Mouse (Mus musculus) heart, adult 2 months (tissue): ENCODE measurements around the gene Tspan10. TPM values are rescaled to one million over a fixed set of nuclear protein-coding genes. Genes with fewer than 3 reads are reported as not detected.

Experiments used
- DNase-seq, 2 experiments: peaks; one replicate each; pipeline ENCODE4 v3.0.0; 2021
- H3K27ac ChIP-seq: fragments of 200-600 bp; 2 replicates; pipeline ENCODE4 v1.8.1; 2022
- H3K27me3 ChIP-seq: fragments of 200-500 bp; 2 replicates; pipeline ENCODE4 v1.6.1; 2012; ENCODE audit warnings: mild to moderate bottlenecking, low read length, inconsistent platforms, mixed read lengths; ENCODE audit not compliant: control insufficient read depth, insufficient read depth
- H3K36me3 ChIP-seq: fragments of 200-500 bp; 2 replicates; pipeline ENCODE4 v1.6.1; 2012; ENCODE audit warnings: low read length, inconsistent platforms; ENCODE audit not compliant: control insufficient read depth, insufficient read depth
- H3K4me1 ChIP-seq: fragments of 200-500 bp; 2 replicates; pipeline ENCODE4 v1.6.1; 2011; ENCODE audit warnings: low read length; ENCODE audit not compliant: control insufficient read depth, insufficient read depth
- H3K4me3 ChIP-seq: fragments of 200-600 bp; 2 replicates; pipeline ENCODE4 v1.8.1; 2022
- H3K79me2 ChIP-seq: fragments of 200-500 bp; replicated peaks from 2 replicates; pipeline ENCODE4 v1.6.1; 2012; ENCODE audit warnings: mild to moderate bottlenecking, inconsistent platforms, low read length, moderate library complexity, mixed read lengths; ENCODE audit not compliant: control insufficient read depth, insufficient read depth
- H3K9ac ChIP-seq: fragments of 200-500 bp; 2 replicates; pipeline ENCODE4 v1.6.1; 2012; ENCODE audit warnings: low read depth, mild to moderate bottlenecking, control low read depth, inconsistent platforms, low read length, mixed read lengths
- CTCF ChIP-seq: fragments of 200-600 bp; IDR thresholded peaks from 2 replicates; pipeline ENCODE4 v1.8.1; 2022; ENCODE audit warnings: antibody characterized with exemption, mild to moderate bottlenecking, moderate library complexity
- EP300 ChIP-seq: fragments of 200-500 bp; IDR thresholded peaks from 2 replicates; pipeline ENCODE4 v1.6.1; 2011; ENCODE audit warnings: low read depth, low read length, control low read depth; ENCODE audit not compliant: insufficient read depth
- POLR2A ChIP-seq: fragments of 200-500 bp; IDR thresholded peaks from 2 replicates; pipeline ENCODE4 v1.6.1; 2011; ENCODE audit warnings: mild to moderate bottlenecking, low read depth, low read length, control low read depth; ENCODE audit not compliant: insufficient read depth
- WGBS: fragments of 180-500 bp; shearing (Covaris S2); methylation state at CpG from one replicate; pipeline ENCODE4 v1.1.7; 2018; 5-methylcytosine and 5-hydroxymethylcytosine counted together
- intact Hi-C: fragments of 180-260 bp; cut with DNase I; formaldehyde crosslinking; loops from one replicate; pipeline ENCODE4 v1.15.1; 2025
- long read RNA-seq: library from polyadenylated mRNA; stranded (forward); transcript quantifications from one replicate; pipeline ENCODE4 v2.0.0, GENCODE M21; 2021
- polyA plus RNA-seq: library from polyadenylated mRNA; depleted of rRNA; stranded (reverse); fragments of >200 nt; gene quantifications from 2 replicates; pipeline ENCODE4 v1.2.3, GENCODE M21; 2012; rRNA removed
- total RNA-seq, 2 experiments: library from RNA; stranded (reverse); gene quantifications; 2 replicates each; pipeline ENCODE4 v1.2.3; 2021

The Tspan10 gene
- total RNA-seq: 1 to 10 TPM in 1 of 2 experiments, under 1 TPM in 1; 0.42 to 1.5 TPM
- polyA plus RNA-seq: 0.09 and 0.41 TPM in 2 replicates
- long read RNA-seq: 0 reads

DNA sequence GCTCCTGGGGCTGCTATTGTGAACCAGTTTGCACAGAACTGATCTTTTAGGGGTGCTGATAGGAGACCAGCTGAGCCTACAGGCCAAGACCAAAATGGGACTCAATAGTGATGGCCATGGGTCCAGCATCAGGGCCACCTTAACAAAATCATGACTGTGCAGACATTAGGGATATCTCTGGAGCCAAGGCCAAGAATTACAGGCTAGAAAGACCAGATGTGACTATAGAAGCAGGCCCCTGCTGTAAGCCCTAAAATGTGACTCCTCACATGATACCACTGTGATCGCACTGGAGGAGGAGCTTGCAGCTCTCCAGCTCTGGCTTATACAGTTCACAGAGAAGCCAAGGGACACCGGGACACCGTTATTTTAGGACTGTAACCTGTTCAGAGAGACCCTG is at the start of gene Tspan10:
Tspan10 (plus strand) TSS at position 301 of the 400 bp plus-strand sequence.
- WGBS: 86% methylated on average over 3 of the region's 3 CpGs
- intact Hi-C loops: no loop called here
- DNase-seq: no peak
- Histone ChIP-seq H3K4me3 (no peak within 1 kb of the TSS), H3K79me2 (no peaks in the 10 kb centered on the region), H3K9ac (no peak within 1 kb of the TSS), H3K4me1 (peaks cover 1% of the 10 kb centered on the region; the same call in 1 of the 2 replicates), H3K27me3 (no peaks in the 10 kb centered on the region), H3K36me3 (no peaks in the 10 kb centered on the region), H3K27ac (no peak within 1 kb of the TSS)
- TF ChIP-seq CTCF (no peak), EP300 (no peak), POLR2A (no peak)

- Histone ChIP-seq H3K79me2 (no peaks in the 10 kb centered on the region), H3K27ac (no peak overlapping the region), H3K36me3 (peaks cover 3% of the 10 kb centered on the region), H3K4me3 (no peak overlapping the region), H3K27me3 (no peaks in the 10 kb centered on the region), H3K9ac (no peak overlapping the region), H3K4me1 (no peaks in the 10 kb centered on the region)
- DNase-seq: no peak
- intact Hi-C loops: no loop called here
- 54% methylated on average over 4 of the region's 4 CpGs for WGBS
- TF ChIP-seq EP300 (no peak), POLR2A (no peak), CTCF (no peak)
Measured at GRCm38 (mm10) chr11:120395661-120396060, 46.8 kb upstream of the Tspan10 start.

DNA sequence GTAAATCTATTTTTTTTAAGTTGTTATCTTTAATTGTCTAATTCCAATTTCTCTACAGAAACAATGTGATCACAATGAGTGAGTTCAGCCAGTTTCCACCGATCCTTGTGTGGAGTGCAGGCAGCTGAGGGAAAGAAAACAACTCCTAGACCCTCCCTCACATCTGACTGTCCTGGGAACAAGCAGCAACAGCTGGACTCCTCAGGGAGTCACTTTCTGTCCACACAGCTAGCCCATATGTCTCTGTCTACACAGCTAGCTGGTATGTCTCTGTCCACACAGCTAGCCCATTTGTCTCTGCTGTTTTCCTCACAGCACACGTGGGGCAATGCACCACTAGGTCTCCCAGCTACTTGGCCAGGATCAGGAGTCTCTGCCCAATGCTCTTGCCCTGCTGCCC is 44.8 kb upstream of the Tspan10 start:
- TF ChIP-seq EP300 (no peak), CTCF (no peak), POLR2A (no peak)
- Histone ChIP-seq H3K4me1 (no peaks in the 10 kb centered on the region), H3K36me3 (peaks cover 5% of the 10 kb centered on the region), H3K4me3 (no peak overlapping the region), H3K79me2 (no peaks in the 10 kb centered on the region), H3K27ac (no peak overlapping the region), H3K27me3 (no peaks in the 10 kb centered on the region), H3K9ac (no peak overlapping the region)
- DNase-seq: no peak
- intact Hi-C loops: no loop called here
- WGBS: 75% methylated on average over 2 of the region's 2 CpGs

DNA sequence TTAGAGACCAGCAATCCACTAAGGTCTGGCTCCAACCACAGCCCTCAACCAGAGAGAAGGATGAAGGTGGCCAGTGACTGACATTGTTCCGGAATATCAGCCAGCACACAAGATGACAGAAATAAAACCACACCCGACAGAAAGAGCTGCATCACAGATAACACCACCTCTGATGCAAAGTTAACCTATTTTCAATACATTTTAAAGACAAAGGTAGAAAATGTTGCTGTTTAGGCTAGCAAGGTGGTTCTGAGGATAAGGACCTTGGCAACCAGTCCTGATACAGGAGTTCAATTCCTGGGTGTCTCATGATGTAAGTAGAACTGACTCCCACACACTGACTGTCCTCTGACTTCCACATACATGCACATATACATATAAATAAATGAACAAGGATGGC is 43.1 kb upstream of the Tspan10 start:
- whole genome bisulfite sequencing: 80% methylated on average over 2 of the region's 2 CpGs
- no peaks in the 10 kb centered on the region for H3K79me2 ChIP-seq
- intact Hi-C loops: no loop called here
- no peaks in the 10 kb centered on the region for H3K27me3 ChIP-seq
- no peaks in the 10 kb centered on the region; the same call in 1 of the 2 replicates for H3K4me1 ChIP-seq
- peaks cover 17% of the 10 kb centered on the region for H3K36me3 ChIP-seq
- no peak for TF ChIP-seq POLR2A
- no peak for TF ChIP-seq EP300
- TF ChIP-seq CTCF: no peak
- no peak overlapping the region for H3K9ac ChIP-seq
- no peak overlapping the region for H3K27ac ChIP-seq
- H3K4me3 ChIP-seq: no peak overlapping the region
- no peak for DNase-seq

- intact Hi-C loops: no loop called here
- 91% methylated on average over 1 of the region's 1 CpGs for WGBS
- no peak for TF ChIP-seq CTCF
- H3K9ac ChIP-seq: no peak overlapping the region
- peaks cover 18% of the 10 kb centered on the region for H3K36me3 ChIP-seq
- H3K27ac ChIP-seq: no peak overlapping the region
- no peak for DNase-seq
- H3K4me3 ChIP-seq: no peak overlapping the region
- H3K79me2 ChIP-seq: no peaks in the 10 kb centered on the region
- H3K4me1 ChIP-seq: no peaks in the 10 kb centered on the region; the same call in 1 of the 2 replicates
- no peaks in the 10 kb centered on the region for H3K27me3 ChIP-seq
Measured at GRCm38 (mm10) chr11:120404814-120405213, 37.6 kb upstream of the Tspan10 start.

DNA sequence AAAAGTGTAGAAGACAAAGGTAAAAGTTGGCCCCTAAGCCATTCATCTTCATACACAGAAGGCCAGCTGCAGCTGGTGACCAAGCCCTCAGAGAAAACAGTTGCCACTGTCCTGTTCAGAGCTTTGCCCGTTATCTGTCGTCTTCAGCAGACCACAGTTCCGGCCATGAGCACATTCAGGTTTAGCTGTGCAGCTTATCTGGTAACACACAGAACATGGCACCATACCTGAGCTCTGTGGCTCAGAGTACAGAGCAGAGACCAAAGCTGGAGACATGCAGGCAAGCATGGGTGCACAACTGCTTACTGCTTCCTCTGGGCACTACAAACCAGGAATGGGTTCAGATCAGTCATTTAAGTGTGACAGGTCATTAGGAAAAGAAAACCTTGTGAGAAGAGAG is 36.6 kb upstream of the Tspan10 start:
- intact Hi-C loops: no loop called here
- Histone ChIP-seq H3K4me3 (no peak overlapping the region), H3K27me3 (no peaks in the 10 kb centered on the region), H3K9ac (no peak overlapping the region), H3K4me1 (no peaks in the 10 kb centered on the region; the same call in 1 of the 2 replicates), H3K79me2 (no peaks in the 10 kb centered on the region), H3K27ac (no peak overlapping the region), H3K36me3 (peaks cover 18% of the 10 kb centered on the region)
- no peak for TF ChIP-seq CTCF
- TF ChIP-seq EP300: no peak
- no peak for TF ChIP-seq POLR2A
- no peak for DNase-seq
- WGBS: 84% methylated on average over 3 of the region's 3 CpGs
